Mouse (Mus musculus) limb, embryonic 11.5 days (tissue): ENCODE results near the gene Map3k14. TPM values are rescaled to one million over a fixed set of nuclear protein-coding genes. Genes with fewer than 3 reads are reported as not detected.
A peak's percentile ranks its signal among the peaks of the same experiment; 100 is the strongest.
"Not testable (repeated sequence)": the region's sequence is repeated elsewhere in the genome, so short reads cannot be mapped to it uniquely, and the experiment has no call there.

Source experiments
- ATAC-seq: fragments of 200-750 bp; cut with Nextera tagmentation; 2 replicates; pipeline ENCODE4 v1.8.0; 2017; ENCODE audit warnings: low read depth; ENCODE audit not compliant: insufficient number of reproducible peaks, low FRiP score, low TSS enrichment
- DNase-seq: peaks from one replicate; pipeline ENCODE4 v3.0.0-alpha.2; 2015; ENCODE audit warnings: low spot score
- H3K27ac ChIP-seq: fragments of 300-500 bp; sonication (generic); replicated peaks from 2 replicates; pipeline ENCODE4 v1.5.1; 2014; ENCODE audit warnings: low read depth, mild to moderate bottlenecking, low read length
- H3K27me3 ChIP-seq: fragments of 300-500 bp; sonication (generic); 2 replicates; pipeline ENCODE4 v1.6.1; 2014; ENCODE audit warnings: mild to moderate bottlenecking, low read length, mixed read lengths; ENCODE audit not compliant: control insufficient read depth, insufficient read depth
- H3K36me3 ChIP-seq: fragments of 300-500 bp; sonication (generic); 2 replicates; pipeline ENCODE4 v1.6.1; 2014; ENCODE audit warnings: mild to moderate bottlenecking, low read length, moderate library complexity, mixed read lengths; ENCODE audit not compliant: control insufficient read depth, insufficient read depth
- H3K4me1 ChIP-seq: fragments of 300-500 bp; sonication (generic); 2 replicates; pipeline ENCODE4 v1.6.1; 2014; ENCODE audit warnings: low read length, mixed read lengths; ENCODE audit not compliant: control insufficient read depth, insufficient read depth
- H3K4me2 ChIP-seq: fragments of 300-500 bp; sonication (generic); 2 replicates; pipeline ENCODE4 v1.6.1; 2014; ENCODE audit warnings: low read depth, mild to moderate bottlenecking, moderate library complexity; ENCODE audit not compliant: severe bottlenecking
- H3K4me3 ChIP-seq: fragments of 300-500 bp; sonication (generic); 2 replicates; pipeline ENCODE4 v1.5.1; 2014; ENCODE audit warnings: low read depth, low read length
- H3K9ac ChIP-seq: fragments of 300-500 bp; sonication (generic); 2 replicates; pipeline ENCODE4 v1.6.1; 2014; ENCODE audit warnings: mild to moderate bottlenecking, low read length
- H3K9me3 ChIP-seq: fragments of 300-500 bp; sonication (generic); 2 replicates; pipeline ENCODE4 v1.6.1; 2016; ENCODE audit warnings: low read length; ENCODE audit not compliant: control insufficient read depth
- WGBS: fragments of 180-500 bp; shearing (Covaris S2); extraction: QIAGEN DNeasy Blood & Tissue Kit; methylation state at CpG from one replicate; pipeline ENCODE4 v1.1.7; 2014; 5-methylcytosine and 5-hydroxymethylcytosine counted together
- polyA plus RNA-seq: library from polyadenylated mRNA; unstranded; fragments of >200 nt; fragmentation: Nextera tagmentation; extraction: Ambion mirVana; gene quantifications from 2 replicates; pipeline ENCODE4 v1.2.1, GENCODE M21; 2014

Map3k14 gene
- polyA plus RNA-seq, 1 experiment from 2014 or later, result 2.3 TPM

DNA sequence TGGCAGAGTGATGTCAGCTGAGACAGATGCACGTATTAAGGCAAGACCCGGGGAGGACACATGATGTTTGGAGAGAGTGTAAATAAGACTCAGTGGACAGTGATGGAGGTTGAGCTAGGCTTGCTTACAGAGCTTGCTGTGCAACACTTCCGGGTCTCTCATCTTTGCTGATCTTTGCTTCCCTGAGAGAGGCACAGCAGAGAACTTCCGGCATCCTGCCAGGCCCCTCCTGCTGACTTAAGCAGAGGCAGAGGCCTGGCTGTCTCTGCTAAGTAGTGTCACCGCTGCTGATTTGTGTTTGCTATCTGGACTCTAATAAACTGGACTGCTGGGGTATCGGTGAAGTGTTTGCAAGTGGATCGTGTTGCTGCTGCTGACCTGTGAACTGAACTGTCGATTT lies 40.6 kb upstream of the Map3k14 start:
- no peak for ATAC-seq
- Histone ChIP-seq H3K36me3 (no peaks in the 10 kb centered on the region), H3K9me3 (no peaks in the 10 kb centered on the region), H3K4me3 (no peak overlapping the region), H3K4me2 (no peak overlapping the region), H3K27me3 (no peaks in the 10 kb centered on the region), H3K4me1 (peaks cover 3% of the 10 kb centered on the region; the same call in 1 of the 2 replicates), H3K27ac (no peak overlapping the region), H3K9ac (no peak overlapping the region)
- DNase-seq, result no peak
- 66% methylated on average over 8 of the region's 8 CpGs for WGBS

GRCm38 (mm10) chr11:103304525-103304924 lies 37.3 kb upstream of the Map3k14 start:
- Histone ChIP-seq H3K36me3 (no peaks in the 10 kb centered on the region), H3K9ac (no peak overlapping the region), H3K4me2 (no peak overlapping the region), H3K9me3 (no peaks in the 10 kb centered on the region), H3K4me1 (no peaks in the 10 kb centered on the region), H3K27me3 (no peaks in the 10 kb centered on the region), H3K27ac (no peak overlapping the region), H3K4me3 (no peak overlapping the region)
- no peak for DNase-seq
- WGBS, result 85% methylated on average over 9 of the region's 9 CpGs
- no peak for ATAC-seq

- Histone ChIP-seq H3K9ac (no peak overlapping the region), H3K4me1 (peaks cover 7% of the 10 kb centered on the region; the same call in 1 of the 2 replicates), H3K4me3 (no peak overlapping the region)
Measured at GRCm38 (mm10) chr11:103294772-103295171, 27.5 kb upstream of the Map3k14 start.

GRCm38 (mm10) chr11:103294066-103294465 lies 26.8 kb upstream of the Map3k14 start:
- no peak overlapping the region for H3K27ac ChIP-seq
- ATAC-seq, result no peak

More at GRCm38 (mm10) chr11:103294772-103295171, 27.5 kb upstream of the Map3k14 start:
- ATAC-seq (no peak), DNase-seq (no peak)
- H3K27ac ChIP-seq, result no peak overlapping the region
- no peaks in the 10 kb centered on the region for H3K9me3 ChIP-seq
- no peak overlapping the region for H3K4me2 ChIP-seq
- H3K27me3 ChIP-seq, result no peaks in the 10 kb centered on the region
- H3K36me3 ChIP-seq, result no peaks in the 10 kb centered on the region
- 90% methylated on average over 7 of the region's 7 CpGs for WGBS

GRCm38 (mm10) chr11:103292890-103293287 lies 25.6 kb upstream of the Map3k14 start:
- no peak for DNase-seq
- ATAC-seq, result no peak
- H3K9ac ChIP-seq, result no peak overlapping the region
- WGBS, result 80% methylated on average over 5 of the region's 5 CpGs
- no peak overlapping the region for H3K4me3 ChIP-seq
- no peak overlapping the region for H3K27ac ChIP-seq
- no peaks in the 10 kb centered on the region for H3K36me3 ChIP-seq
- H3K4me1 ChIP-seq, result peaks cover 10% of the 10 kb centered on the region; the same call in 1 of the 2 replicates
- no peaks in the 10 kb centered on the region for H3K27me3 ChIP-seq
- no peaks in the 10 kb centered on the region for H3K9me3 ChIP-seq
- no peak overlapping the region for H3K4me2 ChIP-seq

More at GRCm38 (mm10) chr11:103294066-103294465, 26.8 kb upstream of the Map3k14 start:
- peaks cover 7% of the 10 kb centered on the region; the same call in 1 of the 2 replicates for H3K4me1 ChIP-seq
- no peaks in the 10 kb centered on the region for H3K9me3 ChIP-seq
- H3K9ac ChIP-seq, result no peak overlapping the region
- 69% methylated on average over 6 of the region's 6 CpGs for WGBS
- H3K4me3 ChIP-seq, result no peak overlapping the region
- no peaks in the 10 kb centered on the region for H3K36me3 ChIP-seq
- peak; percentile 44 for DNase-seq
- no peaks in the 10 kb centered on the region for H3K27me3 ChIP-seq
- no peak overlapping the region for H3K4me2 ChIP-seq

GRCm38 (mm10) chr11:103292152-103292889 lies 25.0 kb upstream of the Map3k14 start:
- 0 out of 2 replicates have a peak, but pooled peaks have one; percentile 51 for ATAC-seq
- no peaks in the 10 kb centered on the region for H3K36me3 ChIP-seq
- no peak overlapping the region for H3K27ac ChIP-seq
- 6% methylated on average over 14 of the region's 14 CpGs for WGBS
- H3K4me2 ChIP-seq, result no peak overlapping the region
- no peak overlapping the region for H3K4me3 ChIP-seq
- H3K4me1 ChIP-seq, result peaks cover 10% of the 10 kb centered on the region; the same call in 1 of the 2 replicates
- no peaks in the 10 kb centered on the region for H3K27me3 ChIP-seq
- peak; percentile 53 for DNase-seq
- no peaks in the 10 kb centered on the region for H3K9me3 ChIP-seq
- no peak overlapping the region for H3K9ac ChIP-seq

GRCm38 (mm10) chr11:103290841-103291240 lies 23.6 kb upstream of the Map3k14 start:
- not testable (repeated sequence) for H3K9me3 ChIP-seq, H3K9ac ChIP-seq, ATAC-seq, H3K4me2 ChIP-seq, H3K27ac ChIP-seq, DNase-seq, H3K4me3 ChIP-seq, H3K36me3 ChIP-seq, H3K27me3 ChIP-seq
- H3K4me1 ChIP-seq, result peaks cover 12% of the 10 kb centered on the region; the same call in 1 of the 2 replicates
- 93% methylated on average over 7 of the region's 7 CpGs for WGBS

DNA sequence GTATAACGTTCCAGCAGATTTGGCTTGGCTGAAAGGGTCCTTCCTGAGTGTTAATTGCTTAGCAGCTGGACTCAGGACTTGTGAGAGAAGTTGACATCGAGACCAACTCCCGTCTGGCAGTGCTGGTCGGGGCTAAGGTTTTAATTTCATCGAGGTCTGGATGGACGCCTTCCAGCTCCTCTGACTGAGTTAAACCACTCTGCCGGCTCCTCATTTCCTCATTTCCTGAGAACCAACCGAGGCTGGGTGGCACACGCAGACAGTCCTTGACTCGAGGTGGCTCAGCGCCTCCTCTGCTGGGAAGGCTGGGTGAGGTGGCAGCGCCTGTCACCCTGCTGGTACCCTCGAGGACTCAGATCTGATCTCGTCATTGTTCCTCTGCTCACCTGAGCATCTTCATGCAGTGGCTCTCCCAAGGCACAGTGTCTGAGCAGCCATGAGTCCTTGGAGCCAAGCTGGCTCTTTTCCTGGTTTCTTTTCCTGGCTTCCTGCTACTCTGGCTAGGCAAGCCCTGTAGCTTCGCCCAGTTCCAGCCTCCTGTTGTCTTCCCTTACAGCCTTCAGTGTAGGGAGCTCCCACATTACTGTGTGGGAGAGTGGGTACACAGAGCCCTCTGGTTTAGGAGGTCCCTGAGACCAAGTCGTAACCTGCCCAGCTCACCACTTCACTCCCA lies 21.2 kb upstream of the Map3k14 start:
- WGBS, result 48% methylated on average over 16 of the region's 16 CpGs
- H3K27ac ChIP-seq, result no peak overlapping the region
- H3K9me3 ChIP-seq, result no peaks in the 10 kb centered on the region
- no peak overlapping the region for H3K4me2 ChIP-seq
- H3K27me3 ChIP-seq, result no peaks in the 10 kb centered on the region
- H3K36me3 ChIP-seq, result no peaks in the 10 kb centered on the region
- no peak overlapping the region for H3K9ac ChIP-seq
- DNase-seq (no peak), ATAC-seq (no peak)
- H3K4me3 ChIP-seq, result no peak overlapping the region
- H3K4me1 ChIP-seq, result peaks cover 13% of the 10 kb centered on the region; the same call in 1 of the 2 replicates
